In genomic region chr14:47373728-47374678, GRCm38 (mm10) we compare ENCODE assay signal across 8 mouse cellular contexts. TPM values are rescaled to one million over a fixed set of nuclear protein-coding genes. Genes with fewer than 3 reads are reported as not detected.
DNase-seq lines count a peak whose midpoint lies in the region; ATAC-seq and TF ChIP-seq lines count a peak whose summit lies in the region.

No protein-coding gene starts in this region.

- peak; percentile 33 for ATAC-seq in heart, embryonic 14.5 days (ENCODE audit: insufficient number of reproducible peaks, insufficient read depth, low FRiP score, low read depth)
- ATAC-seq in kidney, postnatal 0 days (replicated peaks; ENCODE audit: low FRiP score, low read depth): peak; percentile 73

- peak overlapping the region; percentile 25; the same call in 1 of the 2 replicates for H3K9ac ChIP-seq in heart, embryonic 14.5 days (ENCODE audit: low read length)
- peak overlapping the region; percentile 18; the same call in 1 of the 2 replicates for H3K9ac ChIP-seq in kidney, postnatal 0 days (ENCODE audit: low read depth, low read length)

- 12% methylated on average over 49 of the region's 49 CpGs for WGBS in heart, embryonic 14.5 days
- whole genome bisulfite sequencing in kidney, postnatal 0 days: 9% methylated on average over 48 of the region's 49 CpGs

- H3K9me3 ChIP-seq in heart, embryonic 14.5 days (ENCODE audit: control insufficient read depth, low read length): no peaks in the 10 kb centered on the region
- no peaks in the 10 kb centered on the region for H3K9me3 ChIP-seq in kidney, postnatal 0 days (replicated peaks; ENCODE audit: low read length)

- H3K27me3 ChIP-seq in heart, embryonic 14.5 days (ENCODE audit: control insufficient read depth, insufficient read depth, low read length): peaks cover 24% of the 10 kb centered on the region
- H3K27me3 ChIP-seq in kidney, postnatal 0 days (ENCODE audit: insufficient read depth, low read length): no peaks in the 10 kb centered on the region

- peak; percentile 41 for DNase-seq in thymus, postnatal 4 days
- DNase-seq in thymus, postnatal 0 days (ENCODE audit: low spot score): no peak
- DNase-seq in kidney, postnatal 0 days (ENCODE audit: low spot score): peak; percentile 34
- peak; percentile 78 to 79 for DNase-seq in lung, postnatal 4 days
- peak; percentile 41 to 52 for DNase-seq in spleen, postnatal 36 days (ENCODE audit: low spot score in 2 of 2)
- no peak for DNase-seq in left cerebral cortex, adult 9 months (ENCODE audit: low spot score in 2 of 2)

- no peak for TF ChIP-seq CTCF in embryonic fibroblast, embryonic 13.5 days (IDR thresholded peaks at IDR 0.05; ENCODE audit: borderline replicate concordance, insufficient read depth, low read length)
- no peak for TF ChIP-seq CTCF in kidney, postnatal 0 days (IDR thresholded peaks at IDR 0.05; ENCODE audit: low read depth)

- peak overlapping the region; percentile 30 for H3K27ac ChIP-seq in embryonic fibroblast, embryonic 13.5 days (ENCODE audit: insufficient read depth, low read length)
- no peak overlapping the region for H3K27ac ChIP-seq in heart, embryonic 14.5 days (replicated peaks in 1 of 2; ENCODE audit: control insufficient read depth in 1 of 2, insufficient read depth in 1 of 2, low read depth in 2 of 2, low read length in 2 of 2)
- peak overlapping the region; percentile 47; the same call in 1 of the 2 replicates for H3K27ac ChIP-seq in kidney, postnatal 0 days

- peak overlapping the region; percentile 48 for H3K4me3 ChIP-seq in embryonic fibroblast, embryonic 13.5 days (ENCODE audit: insufficient read depth, low read length)
- H3K4me3 ChIP-seq in heart, embryonic 14.5 days (ENCODE audit: control insufficient read depth in 1 of 2, insufficient read depth in 1 of 2, low read depth in 1 of 2, low read length in 2 of 2): peak overlapping the region; percentile 26 to 37
- H3K4me3 ChIP-seq in kidney, postnatal 0 days (replicated peaks; ENCODE audit: low read depth, low read length): peak overlapping the region; percentile 33

- H3K4me1 ChIP-seq in embryonic fibroblast, embryonic 13.5 days (ENCODE audit: control insufficient read depth, insufficient read depth, low read length): peaks cover 16% of the 10 kb centered on the region
- peaks cover 3 to 5% of the 10 kb centered on the region in 2 experiments; a peak in 3 of 4 replicates for H3K4me1 ChIP-seq in heart, embryonic 14.5 days (ENCODE audit: control insufficient read depth in 2 of 2, insufficient read depth in 2 of 2, low read length in 2 of 2)
- H3K4me1 ChIP-seq in kidney, postnatal 0 days (replicated peaks; ENCODE audit: insufficient read depth, low read length): peaks cover 10% of the 10 kb centered on the region; the same call in 1 of the 2 replicates

- no peaks in the 10 kb centered on the region for H3K36me3 ChIP-seq in heart, embryonic 14.5 days (ENCODE audit: control insufficient read depth, insufficient read depth, low read length)
- no peaks in the 10 kb centered on the region for H3K36me3 ChIP-seq in kidney, postnatal 0 days (ENCODE audit: insufficient read depth, low read length)

- peak; percentile 61 for TF ChIP-seq POLR2A in embryonic fibroblast, embryonic 13.5 days (IDR thresholded peaks at IDR 0.05; ENCODE audit: low read depth, low read length)

- peak overlapping the region; percentile 75 for H3K4me2 ChIP-seq in heart, embryonic 14.5 days (ENCODE audit: low read length)
- peak overlapping the region; percentile 59 for H3K4me2 ChIP-seq in kidney, postnatal 0 days (ENCODE audit: low read length)

RNA-seq across cellular contexts. Expression of gene Lgals3, which starts 6.5 kb away (rescaled TPM):
- 75.2 and 79.9 TPM in 2 replicates for polyA plus RNA-seq in thymus, postnatal 0 days (2015; fragmentation: Nextera tagmentation; extraction: Ambion mirVana)
- 117 and 150 TPM in 2 replicates for polyA plus RNA-seq in embryonic fibroblast, embryonic 13.5 days (2011; ENCODE audit: insufficient read length, low read depth, missing spikeins)
- polyA plus RNA-seq in heart, embryonic 14.5 days (2014; fragmentation: Nextera tagmentation; extraction: Ambion mirVana): 6.4 and 17.5 TPM in 2 replicates
- 107 and 117 TPM in 2 replicates for polyA plus RNA-seq in kidney, postnatal 0 days (2015; fragmentation: Nextera tagmentation; extraction: Ambion mirVana)

RNA-seq across cellular contexts. Expression of gene Dlgap5, which starts 44.2 kb away (rescaled TPM):
- 41.8 and 46.4 TPM in 2 replicates for polyA plus RNA-seq in thymus, postnatal 0 days (2015; fragmentation: Nextera tagmentation; extraction: Ambion mirVana)
- polyA plus RNA-seq in embryonic fibroblast, embryonic 13.5 days (2011; ENCODE audit: insufficient read length, low read depth, missing spikeins): 22.6 and 28.8 TPM in 2 replicates
- polyA plus RNA-seq in heart, embryonic 14.5 days (2014; fragmentation: Nextera tagmentation; extraction: Ambion mirVana): 28.6 and 35.7 TPM in 2 replicates
- 12.1 and 16.8 TPM in 2 replicates for polyA plus RNA-seq in kidney, postnatal 0 days (2015; fragmentation: Nextera tagmentation; extraction: Ambion mirVana)

Comparison
In these comparisons a context has a peak if more than half of its experiments do, and no peak if none do; other contexts are left out.
1. DNase-seq: peak in thymus, postnatal 4 days (single experiment), kidney, postnatal 0 days (single experiment), lung, postnatal 4 days (2 of 2) and spleen, postnatal 36 days (2 of 2); none in thymus, postnatal 0 days (single experiment) and left cerebral cortex, adult 9 months (0 of 2).
2. H3K27ac ChIP-seq: peak in embryonic fibroblast, embryonic 13.5 days (single experiment) and kidney, postnatal 0 days (single experiment); none in heart, embryonic 14.5 days (0 of 2).
3. Peak in every context shown above with its lines, with median percentiles within 50 percentile points of each other: H3K4me3 ChIP-seq.